Mouse (Mus musculus) CH12.LX (cell line): ENCODE data around the gene Slc25a45. TPM values are rescaled to one million over a fixed set of nuclear protein-coding genes. Genes with fewer than 3 reads are reported as not detected.

Experiments
- DNase-seq: peaks from one replicate; pipeline ENCODE4 v3.0.0-alpha.2; 2013; ENCODE audit errors: extremely low read depth
- H3K27ac ChIP-seq: 2 replicates; pipeline ENCODE4 v1.5.1; 2012; ENCODE audit warnings: low read depth, mild to moderate bottlenecking, control low read depth, moderate library complexity; ENCODE audit not compliant: insufficient read depth
- H3K27me3 ChIP-seq: replicated peaks from 2 replicates; pipeline ENCODE3; 2012; ENCODE audit warnings: inconsistent platforms
- H3K36me3 ChIP-seq, 2 experiments: replicated peaks in 1 of 2; 2 replicates each; pipeline versions ENCODE3 to v1.6.1; 2012; ENCODE audit warnings: inconsistent platforms in 1 of 2, low read length in 1 of 2, mild to moderate bottlenecking in 1 of 2, mixed read lengths in 1 of 2, moderate library complexity in 1 of 2; ENCODE audit not compliant: control insufficient read depth in 1 of 2, insufficient read depth in 1 of 2
- H3K4me1 ChIP-seq, 2 experiments: 2 replicates each; pipeline ENCODE4 v1.6.1; 2012; ENCODE audit warnings: inconsistent platforms in 1 of 2, moderate library complexity in 1 of 2; ENCODE audit not compliant: insufficient read depth in 2 of 2, control insufficient read depth in 1 of 2
- H3K4me2 ChIP-seq: 2 replicates; pipeline ENCODE4 v1.6.1; 2012; ENCODE audit warnings: low read depth, mild to moderate bottlenecking, control low read depth; ENCODE audit not compliant: poor library complexity, insufficient read depth, severe bottlenecking
- H3K4me3 ChIP-seq, 3 experiments: fragments of 150-350 bp in 1 of 3; sonication (generic) in 1 of 3; replicated peaks in 1 of 3; 2 replicates each; pipeline versions ENCODE3 to v1.5.1; 2011 to 2012; ENCODE audit warnings: low read depth in 2 of 3, low read length in 2 of 3, mild to moderate bottlenecking in 2 of 3, moderate library complexity in 2 of 3, control low read depth in 1 of 3, improper control_type of control experiment in 1 of 3, inconsistent platforms in 1 of 3, mixed read lengths in 1 of 3; ENCODE audit not compliant: poor library complexity in 1 of 3
- H3K79me2 ChIP-seq: replicated peaks from 2 replicates; pipeline ENCODE4 v1.6.1; 2012; ENCODE audit warnings: mild to moderate bottlenecking, moderate library complexity; ENCODE audit not compliant: control insufficient read depth, poor library complexity, insufficient read depth, severe bottlenecking; ENCODE audit errors: extremely low read depth
- H3K9ac ChIP-seq: 2 replicates; pipeline ENCODE4 v1.6.1; 2012; ENCODE audit warnings: low read depth, mild to moderate bottlenecking, control low read depth, moderate library complexity; ENCODE audit not compliant: insufficient read depth
- H3K9me3 ChIP-seq: replicated peaks from 2 replicates; pipeline ENCODE3; 2012; ENCODE audit warnings: low read length, inconsistent platforms, mixed read lengths
- BHLHE40 ChIP-seq: IDR thresholded peaks from 2 replicates; pipeline ENCODE4 v1.6.1; 2011; ENCODE audit warnings: mild to moderate bottlenecking, low read depth, low read length, improper control_type of control experiment
- CHD1 ChIP-seq: IDR thresholded peaks from 2 replicates; pipeline ENCODE4 v1.6.1; 2012; ENCODE audit warnings: low read depth, low read length, improper control_type of control experiment, inconsistent platforms
- CHD2 ChIP-seq: IDR thresholded peaks from 2 replicates; pipeline ENCODE4 v1.6.1; 2011; ENCODE audit warnings: low read length, improper control_type of control experiment
- CTCF ChIP-seq, 2 experiments: IDR thresholded peaks in 1 of 2; conservative IDR thresholded peaks in 1 of 2; 2 replicates each; pipeline ENCODE4 v1.5.1; 2011 to 2012; ENCODE audit warnings: low read depth in 2 of 2, low read length in 2 of 2, improper control_type of control experiment in 1 of 2, inconsistent platforms in 1 of 2, mild to moderate bottlenecking in 1 of 2, moderate library complexity in 1 of 2
- ELF1 ChIP-seq: IDR thresholded peaks from 2 replicates; pipeline ENCODE4 v1.6.1; 2014; ENCODE audit warnings: low read depth, mild to moderate bottlenecking, inconsistent platforms, low read length, improper control_type of control experiment
- EP300 ChIP-seq: IDR thresholded peaks from 2 replicates; pipeline ENCODE4 v1.6.1; 2011; ENCODE audit warnings: low read length, improper control_type of control experiment
- ETS1 ChIP-seq: conservative IDR thresholded peaks from 2 replicates; pipeline ENCODE4 v1.6.1; 2012; ENCODE audit warnings: low read depth, mild to moderate bottlenecking, inconsistent platforms, low read length, improper control_type of control experiment, moderate library complexity
- GABPA ChIP-seq: IDR thresholded peaks from 2 replicates; pipeline ENCODE4 v1.6.1; 2012; ENCODE audit warnings: low read depth, low read length, improper control_type of control experiment, inconsistent platforms; ENCODE audit not compliant: insufficient replicate concordance
- IRF4 ChIP-seq: IDR thresholded peaks from 2 replicates; pipeline ENCODE4 v1.6.1; 2014; ENCODE audit warnings: low read depth, mild to moderate bottlenecking, inconsistent platforms, low read length, improper control_type of control experiment
- JUN ChIP-seq: IDR thresholded peaks from 2 replicates; pipeline ENCODE4 v1.6.1; 2011; ENCODE audit warnings: low read depth, mild to moderate bottlenecking, low read length, improper control_type of control experiment, moderate library complexity; ENCODE audit not compliant: insufficient read depth
- JUND ChIP-seq: conservative IDR thresholded peaks from 2 replicates; pipeline ENCODE4 v1.6.1; 2011; ENCODE audit warnings: low read depth, low read length, improper control_type of control experiment
- KAT2A ChIP-seq: IDR thresholded peaks from 2 replicates; pipeline ENCODE4 v1.6.1; 2012; ENCODE audit warnings: low read length, improper control_type of control experiment, inconsistent platforms; ENCODE audit not compliant: insufficient replicate concordance
- MAFK ChIP-seq: IDR thresholded peaks from 2 replicates; pipeline ENCODE4 v1.6.1; 2011; ENCODE audit warnings: low read length, improper control_type of control experiment; ENCODE audit not compliant: insufficient replicate concordance
- MAX ChIP-seq: IDR thresholded peaks from 2 replicates; pipeline ENCODE4 v1.6.1; 2011; ENCODE audit warnings: low read length, improper control_type of control experiment
- MAZ ChIP-seq: IDR thresholded peaks from 2 replicates; pipeline ENCODE4 v1.6.1; 2012; ENCODE audit warnings: low read depth, mild to moderate bottlenecking, inconsistent platforms, low read length, improper control_type of control experiment, moderate library complexity
- MEF2A ChIP-seq: IDR thresholded peaks from 2 replicates; pipeline ENCODE4 v1.6.1; 2014; ENCODE audit warnings: low read depth, mild to moderate bottlenecking, inconsistent platforms, low read length, improper control_type of control experiment, borderline replicate concordance
- MXI1 ChIP-seq: IDR thresholded peaks from 2 replicates; pipeline ENCODE4 v1.6.1; 2011; ENCODE audit warnings: mild to moderate bottlenecking, low read depth, low read length, improper control_type of control experiment
- MYC ChIP-seq: IDR thresholded peaks from 2 replicates; pipeline ENCODE4 v1.6.1; 2011; ENCODE audit warnings: low read depth, mild to moderate bottlenecking, improper control_type of control experiment, low read length
- NELFE ChIP-seq: IDR thresholded peaks from 2 replicates; pipeline ENCODE4 v1.6.1; 2011; ENCODE audit warnings: low read depth, low read length, improper control_type of control experiment
- NRF1 ChIP-seq: IDR thresholded peaks from 2 replicates; pipeline ENCODE4 v1.6.1; 2014; ENCODE audit warnings: low read depth, mild to moderate bottlenecking, inconsistent platforms, low read length, improper control_type of control experiment, moderate library complexity
- PAX5 ChIP-seq: IDR thresholded peaks from 2 replicates; pipeline ENCODE4 v1.6.1; 2012; ENCODE audit warnings: low read length, inconsistent platforms, mixed read lengths
- POLR2A ChIP-seq: IDR thresholded peaks from 2 replicates; pipeline ENCODE4 v1.6.1; 2011; ENCODE audit warnings: low read depth, mild to moderate bottlenecking, improper control_type of control experiment, low read length
- POLR2AphosphoS2 ChIP-seq: IDR thresholded peaks from 2 replicates; pipeline ENCODE4 v1.6.1; 2011; ENCODE audit warnings: low read depth, low read length, improper control_type of control experiment
- RAD21 ChIP-seq: IDR thresholded peaks from 2 replicates; pipeline ENCODE4 v1.6.1; 2011; ENCODE audit warnings: low read depth, mild to moderate bottlenecking, low read length, improper control_type of control experiment, moderate library complexity
- RCOR1 ChIP-seq: conservative IDR thresholded peaks from 2 replicates; pipeline ENCODE4 v1.6.1; 2012; ENCODE audit warnings: low read depth, mild to moderate bottlenecking, inconsistent platforms, low read length, improper control_type of control experiment
- SIN3A ChIP-seq: IDR thresholded peaks from 2 replicates; pipeline ENCODE4 v1.6.1; 2012; ENCODE audit warnings: low read length, improper control_type of control experiment, inconsistent platforms
- SMC3 ChIP-seq: IDR thresholded peaks from 2 replicates; pipeline ENCODE4 v1.6.1; 2011; ENCODE audit warnings: low read depth, low read length, improper control_type of control experiment
- TBP ChIP-seq: conservative IDR thresholded peaks from 2 replicates; pipeline ENCODE4 v1.6.1; 2011; ENCODE audit warnings: low read depth, low read length, improper control_type of control experiment
- TCF12 ChIP-seq: IDR thresholded peaks from 2 replicates; pipeline ENCODE4 v1.6.1; 2014; ENCODE audit warnings: low read depth, mild to moderate bottlenecking, inconsistent platforms, low read length, improper control_type of control experiment
- UBTF ChIP-seq: IDR thresholded peaks from 2 replicates; pipeline ENCODE4 v1.6.1; 2012; ENCODE audit warnings: low read depth, mild to moderate bottlenecking, inconsistent platforms, low read length, improper control_type of control experiment, moderate library complexity
- USF2 ChIP-seq: conservative IDR thresholded peaks from 2 replicates; pipeline ENCODE4 v1.6.1; 2011; ENCODE audit warnings: low read depth, low read length, improper control_type of control experiment
- ZC3H11A ChIP-seq: IDR thresholded peaks from 2 replicates; pipeline ENCODE4 v1.6.1; 2012; ENCODE audit warnings: low read depth, mild to moderate bottlenecking, inconsistent platforms, low read length, improper control_type of control experiment
- ZKSCAN1 ChIP-seq: IDR thresholded peaks from 2 replicates; pipeline ENCODE4 v1.6.1; 2012; ENCODE audit warnings: low read depth, inconsistent platforms, low read length, improper control_type of control experiment, borderline replicate concordance
- ZNF384 ChIP-seq: IDR thresholded peaks from 2 replicates; pipeline ENCODE4 v1.6.1; 2012; ENCODE audit warnings: low read depth, low read length, improper control_type of control experiment, inconsistent platforms
- dilution Hi-C: fragments of 300-500 bp; cut with MboI; formaldehyde crosslinking; loops from 2 replicates; pipeline ENCODE4 v1.14.3; 2020; ENCODE audit warnings: low sequenced_read_pairs; ENCODE audit not compliant: extremely low pct_unique_long_range_greater_than_20kb, extremely low pct_ligation_motif_present
- in situ Hi-C: fragments of 300-500 bp; cut with MboI; formaldehyde crosslinking; loops from 3 replicates; pipeline ENCODE4 v1.14.3; 2019; ENCODE audit warnings: low sequenced_read_pairs, low pct_ligation_motif_present, low pct_unique_long_range_greater_than_20kb, mixed read lengths
- polyA plus RNA-seq: library from polyadenylated mRNA; unstranded; fragments of >175 nt; gene quantifications from 2 replicates; pipeline ENCODE4 v1.2.1, GENCODE M21; 2012; ENCODE audit warnings: low read depth; ENCODE audit not compliant: insufficient read length
- total RNA-seq, 2 experiments: library from RNA; depleted of rRNA; stranded (reverse); fragments of 300-350 nt in 1 of 2; fragments of >200 nt in 1 of 2; gene quantifications; 2 replicates each; pipeline ENCODE4 v1.2.3; 2012 to 2014

The Slc25a45 gene
- total and polyA plus RNA-seq, 3 experiments, result 22.7 to 33.0 (median 23.1) TPM

GRCm38 (mm10) chr19:5874969-5875480 is 2.6 kb upstream of the Slc25a45 start, which contains the start of gene Frmd8 (continued):
- TF ChIP-seq BHLHE40 (no peak), MYC (0 out of 2 replicates have a peak, but pooled peaks have one; percentile 27), ZKSCAN1 (no peak), ETS1 (no peak), JUND (no peak), MAZ (no peak), CHD1 (0 out of 2 replicates have a peak, but pooled peaks have one; percentile 6), ZC3H11A (no peak), EP300 (no peak), MAX (0 out of 2 replicates have a peak, but pooled peaks have one; percentile 27), RCOR1 (no peak), NELFE (peak; percentile 71), UBTF (no peak), TCF12 (no peak), CHD2 (no peak), JUN (no peak), POLR2AphosphoS2 (no peak), SIN3A (peak; percentile 51), CTCF (conservative IDR thresholded peaks at IDR 0.05 in 1 of 2, IDR thresholded peaks at IDR 0.05 in 1 of 2; ENCODE audit: low read depth in 2 of 2, low read length in 2 of 2) (no peak), USF2 (no peak), RAD21 (no peak), GABPA (no peak), MAFK (no peak)

- Histone ChIP-seq H3K9ac (peak overlapping the region; percentile 50), H3K27me3 (no peaks in the 10 kb centered on the region), H3K4me2 (peak overlapping the region; percentile 88), H3K79me2 (peaks cover 4% of the 10 kb centered on the region; the same call in 1 of the 2 replicates), H3K27ac (peak overlapping the region; percentile 12; the same call in 1 of the 2 replicates), H3K36me3 (peaks cover 19 to 39% of the 10 kb centered on the region in 2 experiments), H3K9me3 (no peaks in the 10 kb centered on the region), H3K4me3 (peak overlapping the region; percentile 44 to 57 (median 46)), H3K4me1 (peaks cover 15 to 50% of the 10 kb centered on the region in 2 experiments)
- in situ Hi-C loops, result loop anchor here (5.0 kb wide), 1 partner anchor 91 kb away; no protein-coding TSS in a partner anchor
- no peak for DNase-seq
- no peak for TF ChIP-seq RCOR1
- no peak for TF ChIP-seq NRF1
- TF ChIP-seq ZNF384, result no peak
- no peak for TF ChIP-seq SMC3
- no peak for TF ChIP-seq POLR2A
- TF ChIP-seq IRF4, result no peak
- TF ChIP-seq MEF2A, result no peak
- no peak for TF ChIP-seq MAZ
- no peak for TF ChIP-seq USF2
- TF ChIP-seq SIN3A, result no peak
- no peak for TF ChIP-seq TBP
- no peak for TF ChIP-seq JUND
- no peak for TF ChIP-seq PAX5
- TF ChIP-seq ELF1, result no peak
- no peak for TF ChIP-seq JUN
- TF ChIP-seq MXI1, result no peak
- TF ChIP-seq KAT2A, result no peak
- TF ChIP-seq, all 38 proteins: peak for 0
- dilution Hi-C loops, result no loop called here
Observed at GRCm38 (mm10) chr19:5878362-5878722, 734 bp downstream of the Slc25a45 start.
